Mouse (Mus musculus): ENCODE data around the gene Cxcl12.

- no peak for TF ChIP-seq POLR2A (IDR thresholded peaks at IDR 0.05; ENCODE audit: insufficient read depth, low read length)
- TF ChIP-seq EP300 (IDR thresholded peaks at IDR 0.05; ENCODE audit: insufficient read depth, low read depth, low read length) = no peak
Measured at GRCm38 (mm10) chr6:117137735-117138134, 30.6 kb upstream of the Cxcl12 start.

All from ES-Bruce4 (cell line).